Comparison of ENCODE assay signal across 14 mouse cellular contexts in the genomic region with DNA sequence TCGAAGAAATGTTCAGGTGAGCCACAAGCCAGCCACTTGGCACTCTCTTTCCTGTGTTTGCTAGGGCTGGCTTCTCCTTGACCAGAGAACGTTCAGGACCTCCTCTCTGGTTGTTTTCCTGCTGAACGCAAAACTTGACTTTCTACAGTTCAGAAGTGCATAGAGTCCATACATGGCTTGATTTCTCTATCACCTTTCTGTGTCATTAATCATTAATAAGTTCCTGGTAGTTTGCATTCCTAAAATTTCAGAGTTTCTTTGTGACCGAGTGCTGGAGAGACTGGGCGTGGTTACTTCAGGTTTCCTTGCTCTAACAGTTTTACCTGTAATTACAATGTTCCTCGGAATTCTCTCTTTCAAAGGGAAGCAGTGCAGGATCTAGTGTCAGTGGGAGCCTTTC. TPM values are rescaled to one million over a fixed set of nuclear protein-coding genes. Genes with fewer than 3 reads are reported as not detected.
"Had no signal": no experiment of that assay in that cellular context is flagged by ENCODE, and none has a peak within 500 bp of the region (broad histone marks: within the 10 kb centered on the region; RNA-seq: fewer than 3 reads in every experiment).

No protein-coding gene starts in this region.

- H3K36me3 ChIP-seq: limb, embryonic 15.5 days; liver, embryonic 12.5 days; midbrain, embryonic 10.5 days; neural tube, embryonic 15.5 days had no signal

- H3K9me3 ChIP-seq: limb, embryonic 15.5 days; liver, embryonic 12.5 days; midbrain, embryonic 10.5 days; neural tube, embryonic 15.5 days had no signal

- H3K27ac ChIP-seq: limb, embryonic 15.5 days; liver, embryonic 12.5 days; midbrain, embryonic 10.5 days; neural tube, embryonic 15.5 days had no signal

- H3K4me2 ChIP-seq: limb, embryonic 15.5 days; liver, embryonic 12.5 days; neural tube, embryonic 15.5 days had no signal

- H3K9ac ChIP-seq: limb, embryonic 15.5 days; liver, embryonic 12.5 days; neural tube, embryonic 15.5 days had no signal

- ATAC-seq: inflammation-experienced regulatory T-cells, adult 6 months; liver, embryonic 12.5 days had no signal

- H3K4me3 ChIP-seq: limb, embryonic 15.5 days; liver, embryonic 12.5 days; midbrain, embryonic 10.5 days; myocyte; neural tube, embryonic 15.5 days had no signal

- DNase-seq: kidney, adult 11 months; kidney, postnatal 36 days; layer of hippocampus, adult 9-11 months; layer of hippocampus, postnatal 36 days; lung, postnatal 4 days; midbrain, embryonic 14.5 days; thymus, adult 2 months; thymus, postnatal 25 days had no signal

- H3K4me1 ChIP-seq: liver, embryonic 12.5 days; neural tube, embryonic 15.5 days had no signal

- H3K27me3 ChIP-seq: limb, embryonic 15.5 days; liver, embryonic 12.5 days; neural tube, embryonic 15.5 days had no signal

RNA-seq across cellular contexts. Expression of gene Kif6, which starts 27.0 kb away (rescaled TPM):
- polyA plus RNA-seq: inflammation-experienced regulatory T-cells, adult 6 months had no signal
